Mouse (Mus musculus) bone marrow macrophage, adult 2 months (primary cell): ENCODE data around the gene Adgrl2.

Experiments
- CTCF ChIP-seq: IDR thresholded peaks from 2 replicates; pipeline ENCODE4 v1.5.1; 2012; ENCODE audit warnings: low read depth, mild to moderate bottlenecking, low read length, moderate library complexity
- POLR2A ChIP-seq: IDR thresholded peaks from 2 replicates; pipeline ENCODE4 v1.6.1; 2012; ENCODE audit warnings: mild to moderate bottlenecking, low read depth, low read length, borderline replicate concordance

- TF ChIP-seq CTCF, result no peak
- no peak for TF ChIP-seq POLR2A
Observed at GRCm38 (mm10) chr3:148949796-148950195, 40.6 kb downstream of the Adgrl2 start.
